Mouse (Mus musculus) heart, adult 2 months (tissue): Measurements from ENCODE around the gene Ubash3b. TPM values are rescaled to one million over a fixed set of nuclear protein-coding genes. Genes with fewer than 3 reads are reported as not detected.

Experiments
- DNase-seq, 2 experiments: peaks; one replicate each; pipeline ENCODE4 v3.0.0; 2021
- H3K27ac ChIP-seq: fragments of 200-600 bp; 2 replicates; pipeline ENCODE4 v1.8.1; 2022
- H3K27me3 ChIP-seq: fragments of 200-500 bp; 2 replicates; pipeline ENCODE4 v1.6.1; 2012; ENCODE audit warnings: mild to moderate bottlenecking, low read length, inconsistent platforms, mixed read lengths; ENCODE audit not compliant: control insufficient read depth, insufficient read depth
- H3K36me3 ChIP-seq: fragments of 200-500 bp; 2 replicates; pipeline ENCODE4 v1.6.1; 2012; ENCODE audit warnings: low read length, inconsistent platforms; ENCODE audit not compliant: control insufficient read depth, insufficient read depth
- H3K4me1 ChIP-seq: fragments of 200-500 bp; 2 replicates; pipeline ENCODE4 v1.6.1; 2011; ENCODE audit warnings: low read length; ENCODE audit not compliant: control insufficient read depth, insufficient read depth
- H3K4me3 ChIP-seq: fragments of 200-600 bp; 2 replicates; pipeline ENCODE4 v1.8.1; 2022
- H3K79me2 ChIP-seq: fragments of 200-500 bp; replicated peaks from 2 replicates; pipeline ENCODE4 v1.6.1; 2012; ENCODE audit warnings: mild to moderate bottlenecking, inconsistent platforms, low read length, moderate library complexity, mixed read lengths; ENCODE audit not compliant: control insufficient read depth, insufficient read depth
- H3K9ac ChIP-seq: fragments of 200-500 bp; 2 replicates; pipeline ENCODE4 v1.6.1; 2012; ENCODE audit warnings: low read depth, mild to moderate bottlenecking, control low read depth, inconsistent platforms, low read length, mixed read lengths
- CTCF ChIP-seq: fragments of 200-600 bp; IDR thresholded peaks from 2 replicates; pipeline ENCODE4 v1.8.1; 2022; ENCODE audit warnings: antibody characterized with exemption, mild to moderate bottlenecking, moderate library complexity
- EP300 ChIP-seq: fragments of 200-500 bp; IDR thresholded peaks from 2 replicates; pipeline ENCODE4 v1.6.1; 2011; ENCODE audit warnings: low read depth, low read length, control low read depth; ENCODE audit not compliant: insufficient read depth
- POLR2A ChIP-seq: fragments of 200-500 bp; IDR thresholded peaks from 2 replicates; pipeline ENCODE4 v1.6.1; 2011; ENCODE audit warnings: mild to moderate bottlenecking, low read depth, low read length, control low read depth; ENCODE audit not compliant: insufficient read depth
- WGBS: fragments of 180-500 bp; shearing (Covaris S2); methylation state at CpG from one replicate; pipeline ENCODE4 v1.1.7; 2018; 5-methylcytosine and 5-hydroxymethylcytosine counted together
- intact Hi-C: fragments of 180-260 bp; cut with DNase I; formaldehyde crosslinking; loops from one replicate; pipeline ENCODE4 v1.15.1; 2025
- polyA plus RNA-seq: library from polyadenylated mRNA; depleted of rRNA; stranded (reverse); fragments of >200 nt; gene quantifications from 2 replicates; pipeline ENCODE4 v1.2.3, GENCODE M21; 2012; rRNA removed
- total RNA-seq, 2 experiments: library from RNA; stranded (reverse); gene quantifications; 2 replicates each; pipeline ENCODE4 v1.2.3; 2021

Gene Ubash3b
- total and polyA plus RNA-seq, 3 experiments: 1.5 to 1.9 (median 1.5) TPM

DNA sequence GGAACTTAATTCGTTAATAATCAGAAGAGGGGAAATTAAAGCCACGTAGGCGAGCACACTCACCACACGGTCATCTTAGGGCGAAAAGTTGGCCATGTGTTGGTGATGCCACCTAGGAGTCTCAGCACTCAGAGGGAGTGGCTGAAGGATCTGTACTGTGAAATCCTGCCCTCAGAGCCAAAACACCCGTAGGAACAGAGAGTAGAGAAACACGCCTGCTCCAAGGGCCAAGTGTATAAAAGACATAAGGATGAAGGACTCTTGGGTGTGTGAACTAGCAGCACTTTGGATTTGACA lies 197.1 kb downstream of the Ubash3b start:
- intact Hi-C loops: no loop called here
- Histone ChIP-seq H3K79me2 (no peaks in the 10 kb centered on the region), H3K4me3 (no peak overlapping the region), H3K4me1 (no peaks in the 10 kb centered on the region), H3K27me3 (peaks cover 12% of the 10 kb centered on the region), H3K9ac (no peak overlapping the region), H3K36me3 (no peaks in the 10 kb centered on the region), H3K27ac (no peak overlapping the region)
- TF ChIP-seq CTCF: no peak
- TF ChIP-seq EP300: no peak
- TF ChIP-seq POLR2A: no peak
- 33% methylated on average over 7 of the region's 7 CpGs for WGBS
- no peak for DNase-seq

DNA sequence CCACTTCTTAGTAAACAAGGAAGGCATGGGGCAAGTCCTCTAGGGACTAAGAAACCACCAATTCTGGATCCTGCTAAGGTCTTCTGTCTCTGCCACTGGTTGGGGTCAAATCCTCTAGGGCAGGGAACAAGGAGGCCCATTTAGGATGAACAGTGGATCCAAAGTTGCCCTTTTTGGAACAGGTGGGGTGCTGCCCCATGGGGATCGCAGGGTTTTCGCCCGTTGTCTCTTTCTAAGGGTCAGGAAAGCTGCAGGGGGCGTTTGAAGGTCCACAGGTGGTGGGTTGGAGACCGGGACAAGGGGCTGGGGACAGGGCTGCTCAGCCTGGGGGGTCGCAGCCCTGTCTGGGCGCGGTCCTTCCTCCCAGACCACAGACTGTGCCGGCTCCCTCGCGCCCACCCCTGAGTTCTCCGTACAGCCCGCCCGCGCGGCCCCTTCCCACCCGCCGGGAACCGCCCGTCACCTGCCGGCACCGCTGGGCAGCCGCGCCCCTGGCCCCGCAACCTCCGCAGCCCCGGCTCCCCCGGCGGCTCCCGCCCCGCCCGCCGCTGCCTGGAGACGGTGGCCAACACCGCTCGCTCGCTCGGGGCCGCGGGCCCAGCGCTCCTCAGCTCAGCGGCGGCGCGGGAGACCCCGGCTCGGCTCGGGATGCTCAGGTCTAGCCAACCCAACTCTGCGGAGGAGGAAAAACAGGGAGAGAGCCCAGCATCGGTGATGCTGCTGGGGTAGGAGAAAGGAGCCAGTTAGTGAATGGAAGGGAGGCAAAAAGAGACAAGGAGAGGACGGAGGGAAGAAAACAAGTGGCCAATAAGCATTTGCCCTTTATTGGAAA lies 197.7 kb downstream of the Ubash3b start, which contains the start of gene Jhy:
Gene Jhy (minus strand): TSS at position 533 of the 832 bp plus-strand sequence.
- no peaks in the 10 kb centered on the region for H3K79me2 ChIP-seq
- no peak within 1 kb of the TSS for H3K9ac ChIP-seq
- 3% methylated on average over 46 of the region's 51 CpGs for WGBS
- H3K27me3 ChIP-seq: peaks cover 12% of the 10 kb centered on the region
- no peaks in the 10 kb centered on the region for H3K4me1 ChIP-seq
- DNase-seq: no peak
- H3K36me3 ChIP-seq: no peaks in the 10 kb centered on the region
- no peak within 1 kb of the TSS for H3K27ac ChIP-seq
- intact Hi-C loops: no loop called here
- no peak for TF ChIP-seq EP300
- no peak for TF ChIP-seq POLR2A
- TF ChIP-seq CTCF: no peak
- H3K4me3 ChIP-seq: no peak within 1 kb of the TSS

- Histone ChIP-seq H3K27ac (no peak overlapping the region), H3K79me2 (no peaks in the 10 kb centered on the region), H3K9ac (no peak overlapping the region), H3K27me3 (peaks cover 14% of the 10 kb centered on the region), H3K4me1 (no peaks in the 10 kb centered on the region), H3K36me3 (no peaks in the 10 kb centered on the region), H3K4me3 (no peak overlapping the region)
- WGBS: 81% methylated on average over 3 of the region's 3 CpGs
- no peak for TF ChIP-seq POLR2A
- TF ChIP-seq EP300: no peak
- TF ChIP-seq CTCF: no peak
- intact Hi-C loops: no loop called here
- no peak for DNase-seq
Observed at GRCm38 (mm10) chr9:40961401-40961800, 200.1 kb downstream of the Ubash3b start.

Other genes with a start within 250 kb of the Ubash3b start
- not detected for gene Jhy, start 197.6 kb downstream of the Ubash3b start, total RNA-seq
- 0.10 TPM in 1 of 2 replicates, not detected in the other for gene Jhy, start 197.6 kb downstream of the Ubash3b start, polyA plus RNA-seq
- not detected for gene Crtam, start 157.1 kb downstream of the Ubash3b start, total RNA-seq
- 0.12 TPM in 1 of 2 replicates, not detected in the other for gene Crtam, start 157.1 kb downstream of the Ubash3b start, polyA plus RNA-seq